In the genomic region with DNA sequence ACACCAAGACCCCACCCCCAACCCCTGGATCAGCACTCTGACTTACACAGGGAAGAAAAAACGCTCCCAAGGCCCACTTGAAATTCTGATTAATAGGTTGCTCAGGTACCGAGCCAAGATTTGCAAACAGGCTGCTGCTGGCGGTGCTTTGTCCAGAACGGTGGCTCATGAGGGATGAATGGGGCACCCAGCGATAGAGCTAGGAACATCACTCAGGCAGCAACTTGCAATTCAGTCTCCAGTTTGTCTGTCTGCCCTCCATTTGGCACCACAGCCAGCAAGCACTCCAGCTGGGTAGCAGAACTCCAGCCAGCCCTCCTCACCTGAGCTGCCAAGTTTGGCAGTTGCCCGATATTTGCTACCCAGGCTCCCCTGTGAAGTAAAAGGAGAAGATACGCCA, we compare ENCODE assay signal across 11 mouse cellular contexts.
A peak's percentile ranks its signal among the peaks of the same experiment; 100 is the strongest.
DNase-seq lines count a peak whose midpoint lies in the region; ATAC-seq and TF ChIP-seq lines count a peak whose summit lies in the region.
"Had no signal": no experiment of that assay in that cellular context is flagged by ENCODE, and none has a peak within 500 bp of the region (broad histone marks: within the 10 kb centered on the region; RNA-seq: fewer than 3 reads in every experiment).

No protein-coding gene starts in this region.

- no peak overlapping the region for H3K9ac ChIP-seq in limb, embryonic 14.5 days (ENCODE audit: low read depth, low read length, severe bottlenecking)

- intact Hi-C loops in gastrocnemius, adult 2 months (cut with DNase I) = no loop called here
- intact Hi-C loops in left cerebral cortex, postnatal 36 days (cut with DNase I) = no loop called here

- H3K36me3 ChIP-seq in limb, embryonic 14.5 days (ENCODE audit: control insufficient read depth, insufficient read depth, low read length) = no peaks in the 10 kb centered on the region
- no peaks in the 10 kb centered on the region for H3K36me3 ChIP-seq in heart, embryonic 10.5 days

- H3K4me1 ChIP-seq in limb, embryonic 14.5 days (ENCODE audit: control insufficient read depth, insufficient read depth, low read length) = peaks cover 15% of the 10 kb centered on the region
- no peaks in the 10 kb centered on the region for H3K4me1 ChIP-seq in heart, embryonic 10.5 days

- TF ChIP-seq POLR2A in limb, embryonic 14.5 days (IDR thresholded peaks at IDR 0.05; ENCODE audit: borderline replicate concordance, extremely low read depth, insufficient read depth, insufficient read length) = no peak

- no peak for ATAC-seq in limb, embryonic 14.5 days (ENCODE audit: low FRiP score, low read depth)

- no peaks in the 10 kb centered on the region for H3K9me3 ChIP-seq in limb, embryonic 14.5 days (ENCODE audit: control insufficient read depth, low read length)
- no peaks in the 10 kb centered on the region for H3K9me3 ChIP-seq in heart, embryonic 10.5 days

- H3K4me3 ChIP-seq in gastrocnemius, adult 2 months = peak overlapping the region; percentile 45
- no peak overlapping the region for H3K4me3 ChIP-seq in limb, embryonic 14.5 days (replicated peaks; ENCODE audit: low read length)
- no peak overlapping the region for H3K4me3 ChIP-seq in heart, embryonic 10.5 days

- peak; percentile 34 for DNase-seq in brain, adult 2 months (ENCODE audit: low read depth, low spot score)
- DNase-seq in cerebellum, adult 9-10 months = peak; percentile 38
- peak; percentile 72 for DNase-seq in gastrocnemius, adult 2 months
- no peak for DNase-seq in limb, embryonic 14.5 days (ENCODE audit: low spot score)
- no peak for DNase-seq in urinary bladder, adult 18-20 months (ENCODE audit: low spot score in 2 of 2)
- DNase-seq in urinary bladder, postnatal 25 days (ENCODE audit: low spot score) = no peak
- DNase-seq in left cerebral cortex, postnatal 36 days (ENCODE audit: low spot score in 2 of 2) = no peak
- DNase-seq in heart, embryonic 10.5 days (ENCODE audit: low spot score) = no peak
- DNase-seq: layer of hippocampus, adult 9-11 months; lung, adult 2 months had no signal

- H3K4me2 ChIP-seq in limb, embryonic 14.5 days (replicated peaks; ENCODE audit: low read depth, low read length, severe bottlenecking) = no peak overlapping the region

- peak overlapping the region; percentile 68 for H3K27ac ChIP-seq in gastrocnemius, adult 2 months
- H3K27ac ChIP-seq in limb, embryonic 14.5 days (replicated peaks; ENCODE audit: low read depth, low read length) = peak overlapping the region; percentile 65; the same call in 1 of the 2 replicates
- no peak overlapping the region for H3K27ac ChIP-seq in heart, embryonic 10.5 days

- H3K27me3 ChIP-seq in limb, embryonic 14.5 days (ENCODE audit: control insufficient read depth, insufficient read depth, low read length) = no peaks in the 10 kb centered on the region
- H3K27me3 ChIP-seq in heart, embryonic 10.5 days (ENCODE audit: insufficient read depth, poor library complexity, severe bottlenecking) = no peaks in the 10 kb centered on the region
- H3K27me3 ChIP-seq: CH12.LX had no signal

- WGBS in limb, embryonic 14.5 days = 43% methylated on average over 7 of the region's 7 CpGs
- WGBS in heart, embryonic 10.5 days = 61% methylated on average over 7 of the region's 7 CpGs

- TF ChIP-seq CTCF in gastrocnemius, adult 2 months (IDR thresholded peaks at IDR 0.05) = no peak

Comparison
In these comparisons a context has a peak if more than half of its experiments do, and no peak if none do; other contexts are left out.
1. DNase-seq: peak in brain, adult 2 months (single experiment), cerebellum, adult 9-10 months (single experiment) and gastrocnemius, adult 2 months (single experiment); none in limb, embryonic 14.5 days (single experiment), urinary bladder, adult 18-20 months (0 of 2), urinary bladder, postnatal 25 days (single experiment), left cerebral cortex, postnatal 36 days (0 of 2) and heart, embryonic 10.5 days (single experiment).